Mouse (Mus musculus) cerebellum, adult 18-20 months (tissue): ENCODE measurements around the gene Fnbp4.
A peak's percentile ranks its signal among the peaks of the same experiment; 100 is the strongest.

ENCODE experiments used
- DNase-seq, 2 experiments: peaks; one replicate each; pipeline ENCODE4 v3.0.0; 2021

The Fnbp4 gene

DNA sequence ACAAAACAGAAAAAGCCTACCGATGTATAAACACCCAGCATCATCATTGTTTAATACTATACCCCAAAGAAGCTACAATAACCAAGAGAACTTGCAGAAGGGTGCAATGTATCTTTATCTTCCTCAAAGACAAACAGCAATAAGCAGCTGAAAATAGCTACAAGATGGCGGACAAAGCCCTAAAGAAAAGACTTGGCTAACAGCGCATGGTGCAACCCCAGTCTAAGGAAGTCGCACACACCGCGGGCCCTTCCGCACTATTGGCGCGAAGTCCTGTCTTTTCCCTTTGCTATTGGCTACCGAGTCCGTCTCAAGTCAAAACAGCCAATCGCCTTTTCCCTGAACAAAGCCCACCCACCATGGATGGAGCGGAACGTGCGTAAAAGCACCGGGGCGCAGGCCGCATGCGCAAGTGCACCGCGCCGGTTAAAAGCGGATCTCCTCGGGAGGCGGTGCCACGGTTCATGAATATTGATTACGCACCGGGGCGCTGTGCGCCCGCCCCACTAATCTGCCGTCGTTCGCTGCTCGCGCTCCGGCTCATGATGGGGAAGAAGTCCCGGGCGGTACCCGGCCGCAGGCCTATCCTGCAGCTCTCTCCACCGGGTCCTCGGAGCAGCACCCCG lies at the start of gene Fnbp4:
TSS of gene Fnbp4 (plus strand) at position 318 of the 626 bp plus-strand sequence.
- DNase-seq = peak; percentile 97 to 98

DNA sequence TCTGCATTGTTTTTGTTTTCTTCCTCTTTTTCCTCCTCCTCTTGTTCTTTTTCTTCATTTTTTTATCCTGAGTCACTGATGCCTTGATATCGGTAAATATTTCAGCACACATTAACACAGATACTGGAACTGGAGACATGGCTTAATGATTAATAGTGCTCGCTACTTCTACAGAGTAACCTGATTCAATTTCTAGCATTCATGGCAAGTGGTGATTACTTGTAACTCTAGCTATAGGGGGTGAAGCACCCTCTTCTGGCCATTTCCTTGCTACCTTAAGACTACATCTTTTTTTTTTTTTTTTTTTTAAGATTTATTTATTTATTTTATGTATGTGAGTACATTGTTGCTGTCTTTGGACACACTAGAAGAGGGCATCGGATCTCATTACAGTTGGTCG lies 44.2 kb upstream of the Fnbp4 start:
- no peak for DNase-seq

DNA sequence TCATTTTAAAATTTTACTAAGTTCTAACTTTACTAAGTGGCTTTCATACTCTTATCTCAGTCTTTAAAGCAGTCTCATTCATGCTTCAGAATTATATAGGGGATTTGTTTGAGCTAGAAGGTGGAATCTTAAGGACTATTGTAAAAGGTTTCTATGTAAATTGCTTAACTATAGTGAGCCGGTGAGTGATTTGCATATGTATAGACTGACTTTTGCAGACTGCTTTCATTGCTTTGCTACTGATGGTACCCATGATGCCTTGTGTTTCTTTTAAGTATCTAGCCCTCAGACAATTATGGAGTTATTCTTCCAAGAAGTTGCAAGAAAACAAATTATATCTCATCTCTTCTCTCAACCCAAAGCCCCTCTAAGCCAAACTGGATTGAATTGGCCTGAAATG lies 36.6 kb upstream of the Fnbp4 start:
- DNase-seq = no peak

DNA sequence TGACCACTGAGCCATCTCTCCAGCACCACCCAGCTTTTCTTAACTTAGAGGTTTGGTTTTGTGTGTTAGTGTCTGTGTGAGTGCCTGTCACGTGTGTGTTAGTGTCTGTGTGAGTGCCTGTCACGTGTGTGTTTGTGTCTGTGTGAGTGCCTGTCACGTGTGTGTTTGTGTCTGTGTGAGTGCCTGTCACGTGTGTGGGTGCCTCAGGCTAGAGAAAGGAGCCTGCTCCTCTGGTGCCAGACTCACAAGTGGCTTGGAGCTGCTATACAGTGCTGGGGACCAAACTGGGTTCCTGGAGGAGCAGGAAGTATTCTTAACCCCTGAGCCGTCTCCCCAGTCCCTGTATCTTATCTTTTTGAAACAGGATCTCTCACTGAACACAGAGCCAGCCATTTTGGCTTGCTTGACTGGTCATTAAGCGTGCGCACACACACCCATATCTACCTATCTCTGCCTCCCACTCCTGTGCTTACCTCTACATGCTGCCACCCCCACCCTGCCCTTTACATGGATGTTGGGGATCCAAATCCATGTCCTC lies 29.5 kb upstream of the Fnbp4 start:
- no peak for DNase-seq

DNA sequence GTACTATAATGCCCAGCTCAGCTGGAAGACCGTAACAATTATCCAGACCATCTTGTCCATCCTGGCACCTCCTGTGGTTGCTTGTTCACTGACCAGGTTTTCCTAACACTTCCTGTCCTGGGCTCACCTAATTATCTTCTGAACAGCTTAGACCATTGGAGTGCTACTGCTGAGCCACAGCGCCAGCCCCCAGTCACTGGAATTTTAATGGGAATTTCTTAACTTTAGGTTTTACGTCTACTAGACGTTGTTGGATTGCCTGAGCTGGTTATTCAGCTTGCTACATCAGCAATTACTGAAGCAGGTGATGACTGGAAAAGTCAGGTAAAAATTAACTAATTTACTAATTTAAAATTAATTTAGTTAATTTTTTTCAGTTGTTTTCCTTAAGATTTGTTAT lies 27.8 kb upstream of the Fnbp4 start:
- no peak for DNase-seq

DNA sequence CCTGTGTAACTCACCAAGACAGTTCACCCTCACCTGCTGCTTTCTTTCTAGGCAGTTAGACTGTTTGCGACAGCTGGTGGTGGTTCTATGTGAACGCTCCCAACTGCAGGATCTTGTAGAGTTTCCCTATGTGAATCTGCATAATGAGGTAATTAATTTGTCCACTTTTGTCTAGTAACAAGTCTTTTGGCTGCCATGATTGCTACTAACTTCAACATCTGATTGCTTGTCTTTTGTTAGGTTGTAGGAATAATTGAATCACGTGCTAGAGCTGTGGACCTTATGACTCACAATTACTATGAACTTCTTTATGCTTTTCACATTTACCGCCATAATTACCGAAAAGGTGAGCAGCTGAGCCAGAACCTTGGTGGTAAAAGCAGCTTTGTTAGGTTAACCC lies 27.2 kb upstream of the Fnbp4 start:
- no peak for DNase-seq

DNA sequence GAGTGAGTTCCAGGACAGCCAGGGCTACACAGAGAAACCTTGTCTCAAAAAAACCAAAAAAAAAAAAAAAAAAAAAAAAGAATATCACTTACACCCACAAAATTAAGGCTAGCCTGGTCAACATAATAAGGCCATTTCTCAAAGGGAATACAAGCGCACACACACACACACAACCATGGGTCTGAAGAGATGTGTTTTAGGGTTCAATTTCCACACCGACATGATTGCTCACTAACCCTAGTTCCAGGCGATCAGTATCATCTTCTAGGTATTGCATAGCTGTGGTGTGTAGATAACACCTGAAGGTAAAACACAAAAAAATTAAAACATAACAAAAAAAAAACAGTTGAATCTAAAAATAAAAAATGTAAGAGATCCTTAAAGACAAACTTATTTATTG lies 18.4 kb upstream of the Fnbp4 start:
- DNase-seq = no peak

DNA sequence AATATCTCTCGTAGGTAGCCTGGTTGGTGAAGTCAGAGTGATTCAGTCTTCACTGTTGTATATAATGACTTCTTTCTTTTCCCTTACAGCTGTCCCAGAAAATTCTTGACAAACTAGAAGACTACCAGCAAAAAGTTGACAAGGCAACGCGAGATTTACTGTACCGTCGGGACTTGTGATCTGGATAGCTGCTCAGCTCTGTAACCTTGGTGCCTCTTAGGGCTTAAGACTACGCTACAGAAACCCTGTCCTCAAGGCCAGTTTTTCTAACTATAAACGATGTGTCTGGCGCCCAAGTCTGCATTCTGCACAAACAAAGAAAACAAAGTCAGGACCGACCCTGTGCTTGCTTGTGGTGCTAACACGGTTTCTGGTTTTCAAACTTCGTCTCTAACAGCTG lies 9.8 kb upstream of the Fnbp4 start:
- DNase-seq = no peak

DNA sequence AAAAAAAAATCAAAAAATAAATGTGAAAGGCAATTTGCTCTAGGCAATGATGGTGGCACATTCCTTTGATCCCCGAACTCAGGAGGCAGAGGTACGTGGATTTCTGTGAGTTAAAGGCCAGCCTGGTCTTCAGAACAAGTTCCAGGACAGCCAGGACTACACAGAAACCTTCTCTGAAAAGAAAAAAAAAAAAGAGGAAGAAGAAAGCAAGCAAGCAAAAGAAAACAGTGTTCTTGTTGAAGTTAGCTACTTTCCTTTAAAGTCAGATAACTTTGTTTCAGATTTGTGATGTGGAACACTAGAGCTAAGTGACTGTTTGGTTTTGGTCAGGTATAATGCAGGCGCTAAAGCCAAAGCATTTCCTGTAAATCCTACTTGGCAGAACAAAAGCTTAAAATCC lies 6.4 kb upstream of the Fnbp4 start:
- no peak for DNase-seq

DNA sequence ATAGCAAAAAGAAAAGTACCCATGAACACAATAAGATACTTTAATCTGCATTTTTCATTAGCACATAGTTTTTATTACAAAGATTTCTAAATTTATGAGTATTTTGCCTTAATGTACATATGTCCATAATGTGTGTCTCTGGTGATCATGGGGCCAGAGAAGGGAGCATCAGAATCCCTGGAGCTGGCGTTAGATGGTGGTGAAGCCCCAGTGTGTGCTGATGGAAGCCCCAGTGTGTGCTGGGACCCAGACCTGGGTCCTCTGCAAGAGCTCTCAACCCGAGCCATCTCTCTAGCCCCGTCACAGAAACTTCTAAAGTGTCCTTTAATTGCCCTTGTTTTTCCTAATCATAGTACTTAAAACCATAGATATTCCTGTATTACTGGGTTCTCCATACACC lies 5.8 kb upstream of the Fnbp4 start:
- no peak for DNase-seq

DNA sequence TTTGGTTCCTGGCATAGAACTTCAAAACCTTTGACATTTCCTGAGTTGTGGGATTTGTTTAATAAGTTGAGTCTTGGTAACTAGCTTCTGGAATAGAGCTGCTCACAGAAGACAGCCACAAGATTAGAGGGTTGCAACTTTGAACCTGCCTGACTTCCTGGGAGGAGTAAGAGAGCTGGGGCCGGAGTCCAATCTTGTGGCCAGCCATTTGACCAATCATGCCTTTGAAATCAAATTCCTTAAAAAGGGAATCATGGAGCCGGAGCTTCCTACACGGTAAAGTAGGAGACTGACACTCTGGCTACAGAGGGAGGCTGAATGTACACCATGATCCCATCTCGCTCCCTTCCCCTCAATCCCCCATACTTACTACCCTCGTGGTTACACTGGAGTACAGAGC lies 5.2 kb upstream of the Fnbp4 start:
- no peak for DNase-seq

DNA sequence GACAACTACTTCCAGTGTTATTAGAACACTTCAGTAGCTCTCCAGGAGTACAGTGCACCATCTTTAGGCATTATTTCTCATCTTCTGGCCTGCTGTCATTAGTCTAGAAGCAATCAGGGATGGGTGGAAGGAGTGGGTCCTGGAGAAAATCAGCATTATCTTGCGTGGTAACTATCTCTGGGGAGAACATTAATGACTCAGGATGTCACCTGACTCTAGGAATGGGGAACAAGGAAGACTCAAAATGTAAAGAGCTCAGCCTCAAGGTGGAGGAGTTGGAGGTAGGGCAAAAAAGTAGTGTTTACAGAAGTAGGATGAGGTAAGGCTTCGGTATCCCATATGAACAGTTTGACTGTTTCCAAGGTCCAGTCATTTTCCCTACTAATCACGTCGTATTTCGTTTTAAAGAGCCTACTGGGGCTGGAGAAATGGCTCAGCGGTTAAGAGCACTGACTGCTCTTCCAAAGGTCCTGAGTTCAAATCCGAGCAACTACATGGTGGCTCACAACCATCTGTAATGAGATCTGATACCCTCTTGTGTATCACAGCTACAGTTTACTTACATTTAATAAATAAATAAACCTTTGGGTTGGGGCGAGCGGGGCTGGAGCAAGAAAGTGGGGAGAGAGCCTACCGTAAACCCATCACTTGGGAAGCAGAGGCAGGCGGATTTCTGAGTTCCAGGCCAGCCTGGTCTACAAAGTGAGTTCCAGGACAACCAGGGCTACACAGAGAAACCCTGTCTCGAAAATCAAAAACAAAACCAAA lies 701 bp upstream of the Fnbp4 start:
- DNase-seq = peak; percentile 14 to 36

DNA sequence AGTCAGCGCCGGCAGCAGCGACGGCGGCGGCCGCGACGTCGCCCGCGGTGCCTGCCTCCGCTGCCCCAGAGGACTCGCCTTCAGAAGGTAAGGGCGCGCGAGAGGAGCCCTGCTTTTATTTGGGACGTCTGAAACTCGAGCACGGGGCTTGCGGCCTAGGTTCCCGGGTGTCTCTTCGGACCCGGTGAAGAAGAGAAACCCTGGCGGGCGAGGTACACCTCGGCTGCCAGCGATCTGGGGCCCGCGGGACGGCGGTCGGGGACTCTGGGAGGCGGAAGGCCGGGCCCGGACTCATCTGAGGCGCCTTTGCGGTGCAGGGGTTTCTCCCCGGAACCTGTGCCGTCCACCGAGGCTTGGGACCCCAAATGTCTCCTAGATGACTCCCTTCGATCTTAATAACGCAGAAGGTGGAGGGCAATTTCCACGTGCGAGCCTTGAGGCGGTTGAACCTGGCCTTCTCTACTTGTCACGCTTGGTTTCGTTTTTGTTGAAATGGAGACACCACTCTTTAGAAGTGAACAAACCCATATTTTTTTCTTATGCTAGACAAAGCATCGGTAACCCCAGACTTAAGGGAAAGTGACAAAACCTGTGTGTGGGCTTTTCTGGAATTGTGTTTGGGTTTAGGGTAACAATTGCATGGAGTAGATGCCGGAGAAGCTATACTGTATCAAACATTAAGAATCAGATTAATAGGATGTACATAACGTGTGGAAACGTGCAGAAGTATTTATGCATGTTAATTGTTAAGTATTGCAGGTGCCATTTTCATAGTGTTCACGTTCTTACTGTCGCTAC lies 769 bp downstream of the Fnbp4 start:
- DNase-seq = no peak

DNA sequence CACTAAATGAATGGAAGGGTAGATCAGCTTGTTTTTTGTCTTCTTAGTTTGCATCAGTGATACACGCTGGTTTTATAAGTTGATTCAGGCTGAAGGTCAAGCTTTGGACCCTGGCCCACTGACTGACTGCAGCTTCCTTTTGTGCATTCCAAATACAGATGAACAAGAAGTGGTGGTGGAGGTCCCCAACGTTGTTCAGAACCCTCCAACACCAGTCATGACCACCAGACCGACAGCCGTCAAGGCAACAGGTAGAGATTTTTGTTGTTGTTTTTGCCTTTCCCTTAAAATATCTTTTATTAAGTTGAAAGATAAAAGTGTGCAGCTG lies 1.3 kb downstream of the Fnbp4 start:
- peak in 1 of 2 experiments; percentile 27 for DNase-seq

DNA sequence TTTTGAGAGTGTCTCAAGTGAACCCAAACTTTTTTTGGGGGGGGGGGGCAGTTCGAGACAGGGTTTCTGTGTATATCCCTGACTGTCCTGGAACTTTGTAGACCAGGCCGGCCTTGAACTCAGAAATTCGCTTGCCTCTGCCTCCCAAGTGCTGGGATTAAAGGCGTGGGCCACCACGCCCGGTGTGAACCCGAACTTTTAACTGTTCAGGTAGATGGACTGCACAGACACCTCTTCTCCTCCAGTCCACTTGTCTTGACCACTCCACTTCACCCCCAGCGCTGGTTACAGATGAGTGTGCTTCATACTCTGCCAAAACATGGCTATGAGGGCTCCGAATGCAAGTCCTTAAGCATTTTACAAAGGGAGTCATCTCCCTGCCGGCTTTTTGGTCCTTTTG lies 2.0 kb downstream of the Fnbp4 start:
- DNase-seq = no peak

DNA sequence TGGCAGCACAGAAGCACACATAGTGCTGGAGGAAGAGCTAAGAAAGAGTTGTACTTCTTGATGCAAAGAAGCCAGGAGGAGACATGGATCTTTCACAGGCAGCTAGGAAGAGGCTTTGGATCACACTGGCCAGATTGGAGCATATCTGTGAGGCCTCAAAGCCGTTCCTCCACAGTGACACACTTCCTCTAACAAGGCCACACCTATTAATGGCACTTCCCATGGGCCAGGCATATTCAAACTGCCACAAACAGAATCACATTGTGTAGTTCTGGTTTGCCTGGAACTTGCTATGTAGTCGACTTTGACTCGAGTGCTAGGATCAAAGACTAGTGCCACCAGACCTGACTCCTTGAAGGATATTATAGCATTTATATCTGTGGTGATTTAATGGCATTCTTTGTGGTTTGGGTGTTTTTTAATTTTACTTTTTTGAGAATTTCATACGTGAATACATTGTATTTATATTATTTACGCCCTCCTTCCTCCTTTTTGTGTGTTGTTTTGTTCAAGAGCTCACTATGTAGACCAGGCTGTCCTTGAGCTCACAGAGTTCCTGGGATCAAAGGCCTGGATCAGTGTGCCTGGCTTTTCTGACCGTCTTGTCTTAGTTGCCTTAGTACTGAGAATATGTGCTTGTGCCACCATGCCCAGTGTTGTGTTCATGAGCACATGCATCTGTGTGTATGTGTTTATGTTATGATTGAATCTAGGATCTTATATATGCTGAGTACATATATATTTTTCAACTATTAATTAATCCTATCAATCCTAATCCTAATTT lies 4.7 kb downstream of the Fnbp4 start:
- DNase-seq = no peak

DNA sequence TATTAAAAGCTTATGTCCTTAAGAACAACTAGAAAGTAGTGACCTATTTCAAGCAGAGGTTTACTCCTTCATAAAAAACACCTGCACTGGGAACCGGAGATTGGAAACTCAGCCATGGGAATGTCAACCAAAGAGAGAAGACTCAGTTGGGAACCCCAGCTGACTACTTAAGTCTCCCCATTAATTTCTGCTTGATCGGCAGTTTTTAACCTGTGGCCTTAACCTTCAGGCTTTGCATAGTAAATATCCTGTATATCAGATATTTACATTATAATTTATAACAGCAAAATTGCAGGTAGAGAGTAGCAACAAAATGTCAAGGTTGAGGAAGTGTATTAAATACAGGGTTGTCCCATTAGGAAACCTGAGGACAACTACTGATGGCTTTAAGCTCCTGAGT lies 8.4 kb downstream of the Fnbp4 start:
- no peak for DNase-seq

DNA sequence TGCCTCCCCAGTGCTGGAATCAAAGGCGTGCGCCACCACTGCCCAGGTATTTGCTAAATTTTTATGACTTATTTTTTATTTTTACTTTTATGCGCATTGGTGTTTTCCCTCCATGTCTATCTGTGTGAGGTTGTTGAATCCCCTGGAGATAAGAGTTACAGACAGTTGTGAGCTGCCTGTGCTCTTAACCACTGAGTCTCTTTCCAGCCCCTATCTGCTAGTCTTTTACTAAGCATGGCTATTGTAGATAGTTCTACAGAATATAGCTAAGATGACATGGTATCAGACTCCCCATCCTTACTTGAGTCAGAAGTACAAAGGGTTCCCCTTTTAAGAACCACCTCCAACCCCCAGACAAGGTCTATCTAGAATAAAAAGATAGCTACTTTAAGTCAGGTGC lies 9.0 kb downstream of the Fnbp4 start:
- no peak for DNase-seq

DNA sequence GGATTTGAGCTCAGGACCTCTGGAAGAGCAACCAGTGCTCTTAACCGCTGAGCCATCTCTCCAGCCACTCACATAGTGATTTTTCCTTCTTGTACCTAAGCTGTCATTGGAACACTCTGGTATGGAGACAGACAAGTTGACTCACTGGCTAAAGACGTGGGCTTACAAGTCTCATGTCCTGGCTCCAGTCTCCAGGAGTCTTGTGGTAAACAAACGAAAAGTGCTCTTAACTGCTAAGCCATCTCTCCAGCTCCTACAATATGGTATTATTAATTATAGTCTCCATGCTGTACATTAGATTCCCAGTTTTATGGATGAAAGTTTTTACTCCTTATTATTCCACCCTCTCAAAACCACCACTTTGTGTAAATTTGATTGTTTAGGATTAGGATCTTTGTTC lies 20.0 kb downstream of the Fnbp4 start:
- DNase-seq = no peak

DNA sequence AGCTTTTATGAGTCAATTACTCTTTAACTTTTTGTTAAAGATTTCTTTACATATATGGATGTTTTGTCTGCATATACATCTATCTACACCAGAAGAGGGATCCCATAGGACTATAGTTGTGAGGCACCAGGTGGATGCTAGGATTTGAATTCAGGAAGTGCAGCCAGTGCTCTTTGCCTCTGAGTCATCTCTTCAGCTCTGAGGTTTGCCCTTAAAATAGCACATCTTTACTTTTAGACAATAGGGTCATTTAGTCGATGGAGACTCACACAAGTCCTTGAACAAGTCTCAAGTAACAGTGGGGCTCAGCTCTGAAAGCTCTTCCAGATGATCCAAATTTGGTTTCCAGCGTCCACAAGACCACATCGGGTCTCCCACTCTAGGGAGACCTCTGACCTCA lies 36.2 kb downstream of the Fnbp4 start:
- DNase-seq = no peak

DNA sequence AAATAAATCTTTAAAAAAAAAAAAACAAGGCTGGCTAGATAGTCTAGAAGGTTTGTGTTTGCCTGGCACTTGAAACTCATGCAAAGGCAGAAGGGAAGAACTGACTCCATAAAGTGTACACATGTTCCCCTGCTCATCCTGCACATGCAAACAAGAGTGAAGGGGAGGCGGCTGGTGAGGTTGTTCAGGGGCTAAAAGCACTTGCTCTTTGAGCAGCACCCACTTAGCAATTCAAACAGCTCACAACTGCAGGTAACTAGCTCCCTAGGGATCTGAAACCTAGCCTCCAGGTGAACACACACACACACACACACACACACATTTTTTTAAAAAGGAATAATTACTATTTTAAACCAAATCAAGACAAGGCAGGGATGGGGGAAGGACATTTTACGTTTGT lies 36.8 kb downstream of the Fnbp4 start:
- DNase-seq = no peak

DNA sequence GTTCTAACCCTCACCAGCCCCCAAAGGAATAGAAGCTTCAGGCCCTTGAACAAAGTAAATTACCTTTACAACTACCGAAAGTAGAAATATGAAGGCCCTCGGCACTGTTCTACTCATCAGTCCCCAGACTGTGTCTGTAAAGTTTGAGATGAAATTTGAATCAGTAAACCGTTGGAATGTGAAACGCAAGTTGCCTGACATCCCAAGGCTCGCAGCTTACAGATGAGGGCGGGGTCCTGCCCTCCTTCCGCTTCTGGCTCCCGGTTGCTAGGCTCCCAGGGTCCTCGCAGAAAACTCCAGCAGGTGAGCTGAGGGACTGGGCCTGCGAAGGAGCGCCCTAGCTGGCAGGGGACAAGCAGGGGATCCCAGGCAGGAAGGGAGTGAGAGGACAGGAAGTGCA lies 37.3 kb downstream of the Fnbp4 start, which contains the start of gene Agbl2:
TSS of gene Agbl2 (plus strand) at position 270 of the 400 bp plus-strand sequence.
- DNase-seq = peak; percentile 38 to 42

DNA sequence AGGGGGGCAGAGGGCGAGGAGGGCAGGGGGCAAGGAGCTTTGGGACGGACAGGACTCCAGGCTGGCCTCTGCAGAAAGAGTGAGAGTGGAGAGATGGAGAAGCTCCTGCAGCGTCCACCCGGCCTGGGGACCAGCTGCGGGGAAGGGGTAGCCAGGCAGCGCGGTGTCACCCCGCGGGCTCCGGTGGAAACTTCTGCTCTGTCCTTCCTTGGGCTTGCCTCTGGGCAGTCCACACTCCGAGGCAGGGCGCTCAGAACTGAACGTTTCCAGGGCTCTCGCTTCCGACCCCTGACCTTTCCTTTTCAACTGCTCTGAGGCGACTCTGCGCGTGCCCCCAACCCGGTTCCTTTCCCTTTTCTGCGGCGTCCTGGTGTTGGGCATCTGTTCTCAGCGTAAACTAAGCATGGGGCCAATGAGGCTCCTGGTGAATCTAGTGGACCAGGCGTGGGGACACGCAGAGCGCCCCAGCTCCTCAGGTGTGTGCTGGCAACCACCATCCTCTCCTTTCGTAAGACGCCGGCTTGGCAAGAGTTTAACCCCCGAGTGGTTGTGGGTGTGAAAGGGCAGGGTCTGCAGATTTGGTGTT lies 37.8 kb downstream of the Fnbp4 start:
- DNase-seq = peak; percentile 36 to 56
